In the genomic region with DNA sequence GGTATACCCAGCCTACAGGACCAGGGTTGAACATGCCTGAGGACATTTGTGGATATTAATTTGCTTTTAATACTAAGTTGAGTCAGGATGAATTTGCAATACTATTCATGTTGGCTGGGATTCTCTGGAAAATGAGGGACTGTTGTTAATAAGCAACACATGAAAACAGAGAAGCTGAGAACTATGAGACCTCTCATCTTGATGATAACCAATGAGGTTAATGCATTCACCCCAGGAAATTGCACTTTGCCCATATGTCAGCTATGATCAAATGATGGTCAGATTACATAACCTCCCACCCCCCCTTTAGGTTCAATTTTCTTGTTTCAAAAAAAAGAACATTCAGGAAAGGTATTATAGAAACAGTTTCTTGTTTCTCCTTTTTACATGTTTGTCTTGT, we compare ENCODE assay signal across 25 mouse cellular contexts.
"Had no signal": no experiment of that assay in that cellular context is flagged by ENCODE, and none has a peak within 500 bp of the region (broad histone marks: within the 10 kb centered on the region; RNA-seq: fewer than 3 reads in every experiment).

No protein-coding gene starts in this region.

- H3K27ac ChIP-seq: forebrain, embryonic 15.5 days; heart, adult 2 months; heart, embryonic 13.5 days; heart, embryonic 15.5 days; hindbrain, embryonic 10.5 days; hindbrain, embryonic 12.5 days; hindbrain, embryonic 14.5 days; intestine, embryonic 15.5 days; kidney, embryonic 15.5 days; layer of hippocampus, adult 2 months; limb, embryonic 10.5 days; limb, embryonic 12.5 days; liver, embryonic 13.5 days; liver, embryonic 15.5 days had no signal

- ATAC-seq: hindbrain, embryonic 16.5 days; inflammation-experienced regulatory T-cells, adult 6 months; intestine, embryonic 15.5 days; intestine, postnatal 0 days; liver, postnatal 0 days had no signal

- H3K27me3 ChIP-seq: forebrain, embryonic 15.5 days; heart, embryonic 13.5 days; heart, embryonic 15.5 days; hindbrain, embryonic 12.5 days; intestine, embryonic 15.5 days; kidney, embryonic 15.5 days; limb, embryonic 12.5 days; liver, embryonic 13.5 days; liver, embryonic 15.5 days had no signal

- DNase-seq: gastrocnemius, postnatal 25 days; heart, adult 11 months; heart, adult 2 months; heart, postnatal 4 days; kidney, postnatal 4 days; liver; liver, embryonic 13.5 days; liver, postnatal 0 days had no signal

- H3K4me1 ChIP-seq: forebrain, embryonic 15.5 days; heart, embryonic 13.5 days; heart, embryonic 15.5 days; intestine, embryonic 15.5 days; kidney, embryonic 15.5 days; limb, embryonic 12.5 days; liver, embryonic 13.5 days; liver, embryonic 15.5 days had no signal

- H3K4me2 ChIP-seq: forebrain, embryonic 15.5 days; heart, embryonic 11.5 days; heart, embryonic 13.5 days; heart, embryonic 15.5 days; hindbrain, embryonic 12.5 days; hindbrain, embryonic 14.5 days; intestine, embryonic 15.5 days; kidney, embryonic 15.5 days; limb, embryonic 12.5 days; liver, embryonic 13.5 days; liver, embryonic 15.5 days had no signal

- H3K9ac ChIP-seq: forebrain, embryonic 15.5 days; forebrain, postnatal 0 days; heart, embryonic 13.5 days; heart, embryonic 15.5 days; hindbrain, embryonic 12.5 days; hindbrain, embryonic 14.5 days; intestine, embryonic 15.5 days; kidney, embryonic 15.5 days; limb, embryonic 12.5 days; liver, embryonic 13.5 days; liver, embryonic 15.5 days; liver, postnatal 0 days had no signal

- H3K4me3 ChIP-seq: forebrain, embryonic 15.5 days; heart, adult 2 months; heart, embryonic 13.5 days; heart, embryonic 15.5 days; hindbrain, embryonic 10.5 days; hindbrain, embryonic 12.5 days; intestine, embryonic 15.5 days; kidney, embryonic 15.5 days; layer of hippocampus, adult 2 months; limb, embryonic 10.5 days; limb, embryonic 12.5 days; liver, embryonic 13.5 days; liver, embryonic 15.5 days had no signal

- H3K36me3 ChIP-seq: forebrain, embryonic 15.5 days; heart, embryonic 13.5 days; heart, embryonic 15.5 days; hindbrain, embryonic 10.5 days; hindbrain, embryonic 12.5 days; intestine, embryonic 15.5 days; kidney, embryonic 15.5 days; limb, embryonic 10.5 days; limb, embryonic 12.5 days; liver, embryonic 13.5 days; liver, embryonic 15.5 days had no signal

- H3K9me3 ChIP-seq: forebrain, embryonic 15.5 days; heart, embryonic 13.5 days; heart, embryonic 15.5 days; hindbrain, embryonic 10.5 days; hindbrain, embryonic 12.5 days; intestine, embryonic 15.5 days; kidney, embryonic 15.5 days; limb, embryonic 10.5 days; limb, embryonic 12.5 days; liver, embryonic 13.5 days; liver, embryonic 15.5 days had no signal
